Mouse (Mus musculus) thymus, adult 2 months (tissue): ENCODE results near the gene Irak2.

ENCODE experiments used
- CTCF ChIP-seq: fragments of 200-500 bp; IDR thresholded peaks from 2 replicates; pipeline ENCODE4 v1.5.1; 2012; ENCODE audit warnings: mild to moderate bottlenecking, control low read depth, low read length, moderate library complexity, borderline replicate concordance; ENCODE audit not compliant: control insufficient read depth, poor library complexity, insufficient read depth; ENCODE audit errors: extremely low read depth
- POLR2A ChIP-seq: fragments of 200-500 bp; IDR thresholded peaks from 2 replicates; pipeline ENCODE4 v1.6.1; 2012; ENCODE audit warnings: mild to moderate bottlenecking, low read length, control low read depth, moderate library complexity; ENCODE audit not compliant: control insufficient read depth, poor library complexity, insufficient read depth; ENCODE audit errors: extremely low read depth

DNA sequence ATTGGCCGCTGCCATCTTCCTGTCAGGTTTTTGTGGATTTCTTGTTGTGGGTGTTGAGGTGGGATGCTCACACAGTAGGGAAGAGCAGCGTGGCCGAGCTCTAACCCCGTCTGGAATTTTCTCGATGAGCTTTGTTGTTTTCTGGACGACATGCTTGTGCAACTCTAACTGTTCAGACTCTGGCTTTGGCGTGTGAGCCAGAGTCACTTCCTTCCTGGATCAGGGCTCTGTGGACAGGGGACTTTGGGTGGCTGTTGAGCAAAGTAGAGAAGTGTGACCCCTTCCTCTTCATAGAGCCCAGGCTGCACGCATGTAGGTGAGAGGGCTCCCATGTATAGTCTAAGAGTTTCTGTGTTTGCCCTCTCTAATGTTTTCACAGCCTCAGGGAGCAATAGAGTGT lies 15.8 kb downstream of the Irak2 start:
- TF ChIP-seq CTCF = no peak
- TF ChIP-seq POLR2A = no peak
